Mouse (Mus musculus): ENCODE results near the gene Rilpl1.

Rilpl1 gene

DNA sequence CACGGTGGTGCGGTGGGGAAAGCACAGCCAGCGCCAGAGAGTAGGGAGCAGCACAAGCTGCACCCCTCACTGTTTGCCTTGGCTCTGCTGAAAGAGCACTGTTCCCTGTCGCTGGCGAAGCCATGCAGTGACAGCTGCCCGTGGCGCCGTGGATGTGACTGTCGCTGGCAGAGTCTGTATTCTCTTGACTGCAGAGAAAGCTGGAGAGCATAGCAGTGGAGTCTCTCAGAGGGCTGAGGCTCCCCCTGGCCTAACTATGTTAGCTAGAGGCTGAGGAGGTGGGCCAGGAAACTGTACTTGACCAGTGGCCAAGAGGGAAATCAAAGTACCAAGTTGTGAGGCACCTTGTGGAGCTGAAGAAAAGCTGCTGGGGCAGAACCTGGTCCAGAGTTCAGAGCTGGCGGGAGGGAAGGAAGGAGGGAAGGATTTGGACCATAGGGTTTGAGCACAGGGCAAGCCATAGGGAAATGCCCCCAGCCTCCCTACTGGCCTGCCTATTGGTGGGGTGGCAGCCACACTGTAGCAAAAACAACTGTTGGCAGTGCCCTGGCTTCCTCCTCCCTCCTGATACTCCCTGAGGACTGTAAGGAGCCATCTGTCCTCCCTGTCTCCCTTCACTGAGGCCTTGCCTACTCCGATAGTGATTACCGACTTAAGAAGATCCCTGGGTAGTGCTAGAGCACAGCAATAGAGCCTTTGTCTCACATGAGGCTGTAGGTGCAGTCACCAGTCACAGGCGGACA lies 77.7 kb downstream of the Rilpl1 start:
- in situ Hi-C loops (cut with MseI, MboI), result no loop called here

DNA sequence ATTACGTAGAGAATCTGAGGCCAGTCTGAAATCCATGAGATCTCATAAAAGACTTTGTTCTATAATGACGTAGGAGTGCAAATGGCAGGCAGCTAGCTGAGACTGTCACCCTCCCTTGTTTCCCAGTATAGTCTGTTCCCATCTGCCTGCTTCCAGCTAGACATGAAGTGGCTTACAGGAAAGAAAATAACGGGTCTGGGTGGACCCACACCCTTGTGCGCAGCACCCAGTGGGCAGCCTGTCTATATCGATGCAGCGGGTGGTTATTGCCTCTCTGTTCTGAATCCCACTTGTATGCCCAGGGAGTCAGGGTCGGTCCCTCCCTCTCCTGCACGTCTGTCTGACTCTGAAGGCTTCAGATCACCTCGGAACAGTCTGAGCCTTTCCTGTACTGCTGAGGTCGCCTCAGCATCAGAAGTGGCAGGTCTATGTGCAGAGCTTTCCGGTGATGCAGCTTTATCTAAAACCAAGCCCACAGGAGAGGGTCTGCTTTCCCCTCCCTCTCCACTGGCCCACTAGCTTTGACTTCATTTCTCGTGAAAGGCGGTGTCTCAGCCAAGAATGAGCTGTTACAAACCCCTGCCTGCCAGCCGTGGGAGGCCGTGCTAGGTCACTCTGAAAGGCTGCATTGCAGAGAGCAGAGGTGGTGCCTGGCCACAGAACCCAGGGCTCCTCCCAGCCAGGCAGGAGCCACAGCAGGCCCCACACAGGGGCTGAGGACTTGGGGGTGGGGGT lies 78.5 kb downstream of the Rilpl1 start:
- in situ Hi-C loops (cut with MseI, MboI), result no loop called here

DNA sequence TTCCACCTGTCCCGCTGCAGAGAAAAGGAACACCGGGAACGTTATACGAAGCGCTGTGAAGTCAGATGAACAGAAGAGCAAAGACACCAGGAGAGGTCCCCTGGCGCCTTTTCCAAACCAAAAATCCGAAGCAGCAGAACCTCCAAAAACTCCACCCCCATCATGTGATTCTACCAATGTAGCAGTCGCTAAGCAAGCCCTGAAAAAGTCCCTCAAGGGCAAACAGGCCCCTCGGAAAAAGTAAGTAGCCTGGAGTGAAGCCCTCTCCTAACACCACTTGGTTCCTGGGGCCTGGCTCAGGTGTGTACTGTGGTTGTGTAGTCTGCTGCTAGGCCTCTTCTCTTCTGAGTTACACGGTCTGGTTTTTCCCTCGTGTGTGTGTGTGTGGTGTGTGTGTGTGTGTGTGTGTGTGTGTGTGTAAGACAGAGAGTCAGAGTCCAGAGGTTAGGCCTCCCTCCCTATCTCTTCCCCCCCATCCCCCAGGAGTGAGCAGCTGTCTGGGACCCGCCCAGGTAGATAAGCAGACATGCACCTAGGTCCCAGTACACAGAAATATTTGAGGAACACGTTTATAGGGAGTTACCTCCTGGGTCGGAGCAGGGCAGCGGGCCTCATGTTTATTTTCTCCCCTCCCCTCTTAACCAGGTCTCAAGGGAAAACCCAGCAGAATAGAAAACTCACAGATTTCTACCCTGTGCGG lies 80.4 kb downstream of the Rilpl1 start:
- in situ Hi-C loops (cut with MseI, MboI), result no loop called here

DNA sequence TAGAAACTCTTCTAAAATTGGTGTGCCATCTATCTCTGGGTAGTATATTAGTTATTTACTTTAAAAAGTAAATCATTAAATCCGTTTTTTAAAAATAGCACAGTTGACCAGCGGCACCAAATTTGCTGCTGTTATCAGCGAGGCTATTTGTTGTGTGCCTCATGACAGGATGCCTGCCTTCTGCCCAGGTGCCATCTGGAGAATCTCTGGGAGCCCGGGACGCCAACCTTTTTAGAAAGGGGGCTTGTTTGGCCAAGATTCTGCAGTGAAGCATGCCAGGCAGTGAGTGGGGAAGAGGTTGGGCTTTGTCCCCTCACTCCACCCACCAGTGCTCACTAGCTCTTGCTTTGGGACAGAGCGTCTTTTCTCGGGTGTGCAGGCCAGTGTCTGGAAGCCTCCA lies 81.1 kb downstream of the Rilpl1 start:
- in situ Hi-C loops (cut with MseI, MboI), result no loop called here

DNA sequence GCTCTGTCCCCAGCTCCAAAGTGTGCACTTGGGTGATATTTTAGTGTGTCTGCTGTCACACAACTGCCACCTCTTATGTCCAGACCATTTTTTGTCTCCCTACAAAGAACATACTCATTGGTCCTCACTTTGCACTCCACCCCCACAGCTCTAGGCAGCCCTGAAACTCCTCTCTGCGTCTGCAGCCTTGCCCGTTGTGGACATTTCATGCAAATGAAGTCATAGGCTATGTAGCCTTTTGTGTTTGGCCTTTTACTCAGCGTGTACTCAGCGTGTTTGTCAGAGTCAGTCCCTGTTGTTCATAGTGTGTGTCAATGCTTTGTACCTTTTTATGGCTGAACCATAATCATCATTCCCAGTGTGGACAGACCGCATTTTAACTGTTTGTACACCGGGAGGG lies 81.7 kb downstream of the Rilpl1 start:
- in situ Hi-C loops (cut with MseI, MboI), result no loop called here

DNA sequence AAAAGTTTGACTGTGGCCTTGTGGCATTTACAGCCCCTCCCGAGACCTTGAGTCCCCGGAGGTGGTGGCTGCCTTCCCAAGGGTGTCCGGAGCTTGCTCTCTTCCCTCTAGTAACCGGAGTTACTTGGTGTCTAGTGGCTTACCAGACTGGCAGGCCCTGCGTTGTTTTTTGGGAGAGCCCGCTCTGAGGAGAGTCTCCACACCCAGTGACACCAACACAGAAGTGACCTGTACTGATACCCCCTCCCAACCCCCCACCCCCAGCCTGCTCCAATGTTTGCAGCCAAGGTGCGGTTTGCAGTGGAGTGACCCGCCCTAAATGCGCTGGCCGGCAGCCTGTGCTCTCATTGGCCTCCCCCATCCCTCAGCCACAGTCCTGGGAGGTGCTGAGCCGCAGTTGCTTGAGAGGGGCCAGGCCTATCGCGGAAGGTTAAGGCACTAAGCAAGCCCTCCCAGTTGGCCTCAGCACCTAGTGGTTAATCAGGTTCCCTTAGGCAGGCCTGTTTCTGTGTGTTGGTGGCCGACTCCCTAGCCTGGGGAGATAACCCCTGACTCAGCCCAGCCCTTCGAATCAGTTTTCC lies 84.8 kb downstream of the Rilpl1 start:
- in situ Hi-C loops (cut with MseI, MboI), result no loop called here

DNA sequence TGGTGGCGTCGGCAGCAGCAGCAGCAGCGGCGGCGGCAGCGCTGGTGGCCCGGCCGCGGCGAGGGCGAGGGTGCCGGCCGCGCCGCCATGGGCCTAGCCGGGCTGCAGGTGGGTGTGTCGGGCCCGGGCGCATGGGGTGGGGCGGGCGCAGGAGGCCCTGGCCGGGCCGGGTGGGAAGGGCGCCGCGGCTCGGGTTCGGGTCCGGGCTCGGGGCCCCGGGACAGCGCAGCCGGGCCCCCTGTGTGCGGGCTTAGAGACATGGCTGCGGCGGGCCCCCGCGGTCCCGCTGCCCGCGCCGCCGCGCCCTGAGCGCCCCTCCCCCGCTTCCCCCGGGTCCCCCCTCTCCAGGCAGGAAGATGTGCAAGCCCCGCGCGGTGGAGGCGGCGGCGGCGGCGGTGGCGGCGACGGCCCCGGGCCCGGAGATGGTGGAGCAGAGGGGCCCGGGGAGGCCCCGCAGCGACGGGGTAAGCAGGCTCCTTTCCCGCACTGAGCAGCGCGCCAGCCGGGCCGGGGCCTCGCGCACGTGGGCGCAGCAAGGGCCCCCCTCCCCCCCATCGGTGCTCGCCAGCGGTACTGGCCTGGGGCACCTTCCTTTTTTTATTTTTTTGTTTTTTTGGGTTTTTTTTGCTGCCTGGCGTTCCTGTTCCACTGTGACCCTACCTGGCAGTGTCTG lies 85.4 kb downstream of the Rilpl1 start:
- in situ Hi-C loops (cut with MseI, MboI), result no loop called here

DNA sequence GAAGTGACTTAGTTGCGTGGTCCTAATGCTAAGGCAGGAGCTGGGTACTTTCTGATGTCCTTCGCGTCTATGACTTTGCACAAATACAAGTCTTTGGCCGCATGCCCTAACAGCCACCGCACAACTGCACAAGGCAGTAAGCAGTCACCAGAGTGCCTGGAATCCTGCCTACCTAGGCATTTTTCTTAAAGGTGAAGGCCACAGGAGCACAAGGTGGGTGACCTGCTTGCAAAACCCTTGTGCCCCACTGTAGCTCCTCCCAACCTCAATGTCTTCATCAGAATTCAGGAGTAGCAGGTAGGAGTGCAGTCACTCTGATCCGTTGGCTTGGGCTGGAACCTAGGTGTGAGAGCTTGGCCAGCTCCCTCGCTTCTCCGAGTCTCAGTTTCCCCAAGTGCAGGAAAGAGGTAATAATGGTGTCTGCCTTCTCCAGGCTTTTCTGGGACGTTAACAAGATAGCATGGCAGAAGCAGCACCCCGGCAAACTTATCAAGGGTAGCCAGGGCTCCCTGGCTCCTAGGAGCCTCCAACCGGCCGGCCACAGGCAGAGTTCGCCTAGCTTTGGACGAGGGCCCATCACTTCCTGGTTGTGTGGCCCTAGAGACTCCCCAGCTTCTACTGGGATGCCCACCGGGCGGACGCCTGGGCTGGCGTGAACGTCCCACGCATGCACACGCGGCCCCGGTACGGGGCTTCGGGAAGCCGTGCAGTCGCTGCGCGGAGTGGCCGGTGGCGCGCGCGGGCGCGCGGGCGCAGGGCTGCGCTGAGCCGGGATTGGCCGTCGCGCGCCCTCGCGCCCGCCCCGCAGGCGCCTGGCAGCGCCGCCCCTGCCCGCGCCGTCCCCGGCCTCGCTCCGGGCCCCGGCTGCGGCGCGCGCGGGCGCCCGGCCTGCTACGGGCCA lies 86.3 kb downstream of the Rilpl1 start:
- in situ Hi-C loops (cut with MseI, MboI), result loop anchor here in 1 of 2 experiments (5.0 kb wide), 1 partner anchor 32 kb away; the partner anchor contains the start of gene Rilpl2

DNA sequence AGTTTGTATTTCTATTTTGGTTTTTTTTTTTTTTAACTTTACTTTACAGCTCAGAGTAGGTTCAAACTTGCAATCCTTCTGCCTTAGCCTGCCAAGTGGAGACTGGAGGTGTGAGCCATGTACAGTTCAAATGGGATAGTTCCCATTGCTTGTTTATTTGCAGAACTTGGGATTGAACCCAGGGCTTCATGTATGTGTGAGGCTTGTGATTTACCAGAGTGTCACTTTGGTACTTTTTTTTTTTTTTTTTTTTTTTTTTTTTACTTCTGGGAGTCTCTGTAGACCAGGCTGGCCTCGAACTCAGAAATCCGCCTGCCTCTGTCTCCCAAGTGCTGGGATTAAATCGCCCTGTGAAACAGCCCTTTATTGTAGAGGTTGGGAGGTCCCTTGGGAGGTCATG lies 87.0 kb downstream of the Rilpl1 start:
- in situ Hi-C loops (cut with MseI, MboI), result loop anchor here in 1 of 2 experiments (5.0 kb wide), 1 partner anchor 33 kb away; the partner anchor contains the start of gene Rilpl2
